Mouse (Mus musculus) frontal cortex, adult (tissue): ENCODE data around the gene Dera.

Experiments used
- ATAC-seq: cut with Nextera tagmentation; 2 replicates; pipeline ENCODE4 v1.9.2; 2017; ENCODE audit warnings: mild to moderate bottlenecking, moderate library complexity, mixed read lengths; ENCODE audit not compliant: low TSS enrichment

The Dera gene

DNA sequence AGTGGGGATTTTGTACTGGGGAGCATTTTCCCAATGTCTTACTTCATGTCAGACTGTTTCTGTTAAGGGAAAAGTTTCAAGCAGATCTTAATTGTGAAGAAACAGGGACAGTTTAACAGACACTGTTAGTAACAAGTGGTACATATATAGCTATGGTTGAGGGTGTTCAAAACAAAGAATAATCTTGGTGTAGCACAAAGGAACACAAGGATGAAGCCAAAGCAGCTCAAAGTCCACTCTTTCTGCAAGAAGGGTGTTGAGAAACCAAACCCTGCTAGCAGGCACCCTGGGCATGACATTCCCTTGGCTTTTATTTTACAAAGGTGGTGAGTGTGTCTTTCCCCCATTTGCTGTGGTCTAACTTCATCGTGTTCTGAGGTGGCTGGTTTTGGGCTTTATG, 3.5 kb downstream of the Dera start:
- ATAC-seq: no peak

DNA sequence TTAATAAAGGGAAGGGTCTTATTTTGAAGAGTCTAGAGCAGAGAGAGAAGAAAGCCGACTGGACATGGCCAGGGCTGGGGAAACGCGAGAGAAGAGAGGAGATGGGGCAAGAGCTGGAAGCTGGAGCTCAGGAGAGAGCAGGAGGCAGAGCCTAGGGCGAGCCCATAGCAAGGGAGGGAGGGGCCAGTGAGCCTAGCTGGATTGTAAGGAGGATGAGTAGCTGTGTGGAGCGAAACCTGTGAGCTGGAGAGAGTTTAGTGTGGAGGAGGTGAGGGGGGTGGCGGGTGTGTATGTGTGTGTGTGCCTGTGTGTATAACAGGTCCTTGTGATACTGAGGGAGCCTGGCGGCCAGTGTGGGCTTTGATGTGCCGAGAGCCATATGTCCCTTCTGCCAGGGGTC, 5.3 kb downstream of the Dera start:
- peak; percentile 73 for ATAC-seq

DNA sequence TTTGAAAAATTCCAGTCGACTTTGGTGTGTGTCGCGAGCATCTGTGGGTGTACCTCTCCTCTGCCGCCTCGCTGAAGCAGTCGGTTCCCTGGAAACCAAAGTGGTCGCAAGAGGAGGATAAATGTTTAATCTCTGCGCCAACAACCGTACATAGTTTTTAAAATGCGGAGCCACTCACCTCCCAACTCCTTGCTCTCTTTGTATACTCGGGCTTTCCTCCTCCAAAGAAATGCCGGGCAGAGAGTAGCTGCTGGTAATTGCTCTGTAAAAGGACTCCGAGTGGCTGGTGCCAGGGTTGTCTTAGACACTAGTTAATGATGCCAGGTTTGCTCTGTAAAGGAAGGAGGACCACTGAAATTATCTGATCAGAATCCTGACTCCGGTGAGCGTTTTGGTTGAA, 6.6 kb downstream of the Dera start:
- peak; percentile 44 for ATAC-seq

DNA sequence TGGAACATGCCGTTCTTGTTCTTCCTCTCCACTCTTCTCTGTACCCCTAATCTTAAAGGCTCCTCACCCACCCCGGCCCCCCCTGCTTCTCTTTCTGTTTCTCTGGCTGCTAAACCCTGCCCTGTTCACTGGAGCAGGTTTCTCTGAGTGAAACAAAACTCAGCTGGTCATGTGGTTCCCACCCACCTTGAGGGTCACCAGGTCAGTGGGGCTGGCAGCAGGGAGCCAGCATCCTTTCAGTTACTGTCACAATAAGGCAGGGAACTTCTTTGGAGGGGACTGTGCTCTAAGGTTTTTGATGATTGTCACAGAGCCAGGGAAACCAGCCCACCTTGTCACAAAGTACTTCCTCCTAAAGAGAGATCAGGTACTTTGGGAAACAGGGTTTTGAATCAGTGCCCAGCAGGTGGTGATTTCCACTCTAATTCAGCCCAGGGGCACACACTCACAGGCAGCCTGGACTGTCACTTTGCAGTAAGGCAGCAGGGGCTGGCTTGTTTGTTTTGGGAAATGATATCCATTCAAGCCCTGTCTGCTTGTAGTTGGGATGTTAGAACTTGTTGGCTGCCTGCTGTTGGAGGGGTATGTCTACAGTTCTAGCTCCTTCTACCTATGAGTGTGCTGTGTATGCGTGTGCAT, 10.3 kb downstream of the Dera start:
- no peak for ATAC-seq

DNA sequence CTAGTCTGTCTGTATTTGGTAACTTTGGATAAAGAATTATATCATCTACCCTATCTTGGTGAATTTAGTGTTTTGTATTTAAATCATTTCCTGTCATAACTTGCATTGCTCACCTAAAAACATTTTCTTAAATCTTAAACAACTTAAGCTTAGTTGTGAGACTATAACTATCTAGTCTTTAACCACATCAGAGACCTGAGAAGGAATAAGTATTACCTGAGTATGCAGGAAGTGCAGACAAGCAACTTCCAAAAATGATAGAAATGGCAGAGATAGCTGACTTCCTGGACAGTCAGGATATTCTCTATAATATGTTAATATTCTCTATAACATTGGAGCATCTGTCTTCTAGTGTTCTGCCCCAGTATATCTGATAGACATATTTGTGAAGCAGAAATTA, 11.8 kb downstream of the Dera start:
- no peak for ATAC-seq

DNA sequence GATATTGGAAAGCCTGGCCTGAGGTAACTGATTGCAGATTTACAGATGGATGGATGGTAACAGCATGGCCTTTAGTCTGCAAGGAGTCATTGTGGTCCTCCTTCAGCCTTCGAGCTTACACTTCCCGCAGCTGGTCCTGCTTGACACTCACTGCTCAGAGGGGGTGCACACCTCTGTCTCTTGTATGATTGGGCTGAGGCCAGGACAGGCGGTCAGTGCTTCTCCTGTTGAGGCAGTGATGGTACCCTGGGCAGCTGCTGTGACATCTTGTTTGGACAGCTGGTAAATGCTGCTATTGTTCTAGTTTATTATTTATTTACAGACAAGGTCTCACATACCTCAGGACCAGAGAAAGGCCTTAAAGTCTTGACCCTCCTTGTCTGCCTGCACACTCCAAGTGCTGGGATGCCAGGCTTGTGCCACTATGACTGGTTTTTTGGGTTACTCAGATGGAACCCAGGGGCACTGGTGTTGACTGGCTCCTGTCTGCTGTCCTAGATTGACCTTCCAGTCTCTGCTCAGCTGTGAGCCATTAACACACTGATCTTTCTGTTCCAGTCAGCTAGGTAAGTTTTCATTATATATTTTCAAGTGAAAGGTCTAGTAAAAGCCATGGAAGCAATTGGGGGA, 17.4 kb downstream of the Dera start:
- no peak for ATAC-seq

DNA sequence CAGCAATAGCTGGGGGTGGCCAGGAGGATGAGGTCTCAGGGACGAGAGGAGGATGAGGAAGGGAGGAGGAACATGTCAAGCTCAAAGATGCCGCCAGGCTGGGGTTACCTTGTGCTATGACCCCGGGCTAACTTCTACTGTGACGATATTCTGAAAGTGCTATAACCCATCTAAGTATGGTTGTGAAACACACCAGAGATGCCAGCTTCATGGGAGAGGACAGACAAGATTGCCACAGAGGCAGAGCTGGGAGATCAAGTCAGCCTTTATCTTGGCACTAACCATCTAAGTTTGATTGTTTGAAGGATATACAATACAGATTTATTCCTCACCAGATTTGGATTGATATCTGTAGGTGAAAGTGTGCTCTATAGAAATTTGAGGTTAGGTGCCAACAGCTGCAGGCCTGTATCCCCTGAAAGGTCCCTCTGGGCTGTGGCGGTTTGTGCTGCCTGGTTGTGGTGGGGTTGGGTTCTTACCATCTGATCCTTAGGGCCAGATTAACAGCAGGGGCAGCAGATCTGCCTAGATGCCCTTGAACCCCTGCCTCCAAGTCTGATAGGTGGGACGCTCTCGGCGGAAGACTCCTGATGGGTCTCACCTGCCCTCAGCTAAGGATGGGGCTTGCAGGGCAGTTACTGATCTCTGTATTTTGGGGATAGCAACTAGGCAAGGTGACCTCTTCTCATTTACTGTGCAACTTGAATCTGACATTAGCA, 18.7 kb downstream of the Dera start:
- ATAC-seq: no peak

DNA sequence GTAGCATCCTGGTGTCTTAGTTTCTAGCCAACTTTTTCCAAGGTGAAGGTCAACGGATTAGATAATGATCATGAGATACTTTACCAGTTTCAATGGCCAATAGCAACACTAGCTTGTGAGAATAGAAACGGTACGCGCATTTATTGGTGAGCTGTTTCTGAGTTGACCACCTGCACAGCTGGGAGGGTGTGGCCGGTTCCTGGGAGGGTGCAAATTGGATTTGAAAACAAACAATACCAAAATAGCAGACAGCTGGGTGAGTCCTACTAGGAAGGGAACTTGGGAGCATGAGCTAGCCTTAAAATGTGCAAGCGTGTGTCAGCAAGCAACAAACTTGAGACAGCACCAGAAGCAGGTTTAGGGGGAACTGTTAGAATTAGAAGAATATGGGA, 19.3 kb downstream of the Dera start:
- ATAC-seq: no peak

DNA sequence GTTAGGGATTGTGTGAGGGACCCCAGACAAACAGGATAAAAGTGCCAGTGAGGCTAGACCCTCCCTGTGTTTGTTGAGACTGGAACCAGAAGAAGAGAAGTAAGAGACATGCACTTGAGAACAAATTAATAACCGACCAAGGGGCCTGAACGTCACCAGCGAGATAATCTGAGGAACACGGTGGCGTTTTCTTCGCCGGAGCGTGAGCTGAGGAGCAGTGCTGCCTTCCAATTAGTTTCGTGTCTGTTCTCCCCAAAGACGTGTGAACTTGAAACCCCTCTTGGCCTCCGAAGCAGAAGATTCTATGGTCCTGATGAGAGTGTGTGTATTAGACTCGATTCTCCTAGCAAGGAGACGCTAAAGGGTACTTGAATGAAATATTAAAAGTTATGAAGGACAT, 19.8 kb downstream of the Dera start:
- ATAC-seq: no peak

DNA sequence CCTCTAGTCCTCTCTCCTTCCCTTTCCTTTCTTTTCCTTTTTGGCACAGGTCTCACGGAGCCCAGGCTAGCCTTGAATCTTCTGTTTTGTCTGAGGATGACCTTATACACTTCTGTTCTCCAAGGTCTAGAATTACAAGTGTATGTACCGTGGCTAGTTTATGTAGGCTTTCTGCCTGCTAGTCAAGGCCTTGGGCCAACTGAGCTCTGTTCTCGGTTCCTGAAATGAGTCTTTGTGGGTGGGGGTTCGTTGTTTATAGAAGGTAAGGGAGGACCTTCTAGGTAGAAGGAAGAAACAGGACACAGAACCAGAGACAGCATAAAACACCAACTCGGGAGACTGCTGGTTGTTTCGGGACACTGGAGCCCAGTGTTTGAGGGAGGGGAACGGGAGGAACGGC, 20.8 kb downstream of the Dera start:
- no peak for ATAC-seq

DNA sequence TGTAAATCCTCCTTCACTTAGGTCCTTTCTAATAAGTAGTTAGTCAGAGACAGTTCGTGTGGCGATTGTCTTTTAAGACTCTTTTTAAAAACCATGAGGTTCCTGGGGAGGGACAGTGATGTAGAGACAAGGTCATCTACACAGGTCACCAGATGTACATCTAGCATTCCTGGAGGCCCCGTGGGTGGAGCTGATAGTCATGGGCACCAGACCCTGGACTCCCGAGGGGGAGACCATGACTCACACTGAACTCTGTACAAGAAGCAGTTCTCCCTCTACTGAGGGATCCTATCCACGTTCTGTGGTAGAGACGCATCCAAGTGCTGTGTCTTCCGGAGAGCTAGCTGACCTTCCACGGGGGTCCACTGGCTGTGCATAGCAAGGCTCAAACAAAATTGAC, 22.6 kb downstream of the Dera start:
- no peak for ATAC-seq

DNA sequence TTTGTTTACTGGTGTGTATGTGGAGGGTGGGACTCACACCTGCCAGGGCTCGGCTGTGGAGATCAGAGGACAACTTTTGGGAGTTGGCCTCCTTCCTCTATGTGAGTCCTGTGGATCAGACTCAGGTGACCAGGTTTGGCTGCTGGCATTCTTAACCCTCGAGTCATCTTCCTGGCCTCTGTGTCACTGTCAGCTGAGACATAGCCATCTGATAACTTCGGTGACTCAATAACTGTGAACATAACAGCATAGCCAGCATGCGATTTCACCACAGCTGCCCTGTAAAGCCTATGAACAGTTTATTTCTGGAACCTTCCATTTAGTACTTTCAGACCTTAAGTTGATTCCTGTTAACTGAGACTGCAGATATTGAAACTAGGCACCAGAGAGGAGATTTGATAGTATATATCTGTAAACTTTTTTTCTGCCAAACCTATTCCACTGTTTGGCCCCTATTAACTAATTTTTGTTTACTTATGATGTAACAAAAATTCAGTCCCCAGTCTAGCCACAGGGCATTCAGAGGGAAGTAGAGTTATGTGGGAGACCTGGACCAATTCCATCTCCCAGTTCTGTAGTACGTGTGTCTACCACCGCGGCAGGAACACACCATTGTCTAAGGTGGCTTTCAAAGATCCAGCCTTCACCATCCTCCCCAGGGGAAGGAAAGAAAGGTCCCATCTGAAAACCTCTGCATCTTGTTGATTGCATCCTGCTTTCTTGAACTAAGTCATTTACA, 29.7 kb downstream of the Dera start:
- no peak for ATAC-seq

DNA sequence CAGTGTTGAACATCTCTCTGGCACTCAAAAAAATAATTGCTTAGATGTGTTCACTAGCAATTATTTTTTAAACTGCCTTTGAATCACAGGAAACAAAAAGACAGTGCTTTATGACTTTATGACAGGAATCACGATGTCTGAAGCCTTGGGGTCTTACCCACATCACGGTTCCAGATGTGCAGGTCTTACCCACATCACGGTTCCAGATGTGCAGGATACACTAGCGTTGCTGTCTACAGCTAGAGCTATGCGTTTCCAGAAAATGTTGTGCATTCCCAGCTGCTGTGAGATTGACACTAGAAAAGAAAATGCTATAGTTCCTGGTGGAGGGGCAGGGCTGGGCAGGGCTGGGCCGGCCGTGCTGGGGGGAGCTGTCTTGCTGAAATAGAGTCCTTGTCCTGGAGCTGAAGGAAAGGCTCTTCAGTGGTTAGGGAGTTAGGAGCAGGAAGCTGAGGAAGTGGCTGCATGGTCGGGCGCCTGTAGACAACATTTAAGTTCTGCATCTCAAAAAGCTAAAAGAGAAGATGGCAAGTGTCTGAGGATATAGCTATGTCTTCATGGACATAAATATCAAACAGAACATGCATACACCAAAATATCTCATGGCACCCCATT, 34.7 kb downstream of the Dera start:
- no peak for ATAC-seq

DNA sequence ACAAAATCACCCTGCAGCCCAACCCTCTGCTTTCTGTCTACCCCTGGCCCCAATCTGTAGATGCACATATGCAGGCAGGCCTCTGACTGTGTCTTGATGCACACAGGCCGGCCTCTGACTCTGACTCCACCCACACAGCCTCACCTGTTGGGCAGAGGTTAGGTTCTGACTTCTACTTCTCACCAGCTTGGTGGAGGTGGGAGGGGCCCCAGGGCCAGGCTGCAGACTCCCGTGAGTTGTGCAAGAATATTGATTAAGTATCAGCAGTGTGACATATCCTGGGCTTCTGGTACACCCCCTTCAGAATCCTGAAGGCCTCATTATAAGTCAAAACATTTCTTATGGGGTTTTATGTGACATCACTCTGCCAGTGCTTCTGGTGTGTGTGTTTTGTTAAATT, 35.3 kb downstream of the Dera start:
- ATAC-seq: no peak

DNA sequence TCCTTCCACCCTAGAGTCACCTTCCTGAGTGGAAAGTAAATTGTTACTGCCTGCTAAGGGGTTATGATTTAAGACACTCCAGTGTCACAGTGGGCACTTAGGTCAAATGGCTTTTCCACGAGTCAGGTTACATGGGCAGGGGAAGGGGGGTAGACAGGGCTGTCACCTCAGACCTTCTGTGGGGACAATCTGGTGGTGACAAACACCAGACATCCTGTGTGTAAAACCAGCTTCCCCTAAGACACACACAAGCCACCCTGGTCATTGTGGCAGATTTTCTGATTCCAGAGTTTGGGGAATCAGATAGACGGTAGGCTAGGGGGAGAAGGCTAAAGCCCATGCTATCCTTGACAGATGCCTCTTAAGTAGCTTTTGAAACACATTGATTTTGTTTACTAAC, 41.1 kb downstream of the Dera start:
- ATAC-seq: no peak

DNA sequence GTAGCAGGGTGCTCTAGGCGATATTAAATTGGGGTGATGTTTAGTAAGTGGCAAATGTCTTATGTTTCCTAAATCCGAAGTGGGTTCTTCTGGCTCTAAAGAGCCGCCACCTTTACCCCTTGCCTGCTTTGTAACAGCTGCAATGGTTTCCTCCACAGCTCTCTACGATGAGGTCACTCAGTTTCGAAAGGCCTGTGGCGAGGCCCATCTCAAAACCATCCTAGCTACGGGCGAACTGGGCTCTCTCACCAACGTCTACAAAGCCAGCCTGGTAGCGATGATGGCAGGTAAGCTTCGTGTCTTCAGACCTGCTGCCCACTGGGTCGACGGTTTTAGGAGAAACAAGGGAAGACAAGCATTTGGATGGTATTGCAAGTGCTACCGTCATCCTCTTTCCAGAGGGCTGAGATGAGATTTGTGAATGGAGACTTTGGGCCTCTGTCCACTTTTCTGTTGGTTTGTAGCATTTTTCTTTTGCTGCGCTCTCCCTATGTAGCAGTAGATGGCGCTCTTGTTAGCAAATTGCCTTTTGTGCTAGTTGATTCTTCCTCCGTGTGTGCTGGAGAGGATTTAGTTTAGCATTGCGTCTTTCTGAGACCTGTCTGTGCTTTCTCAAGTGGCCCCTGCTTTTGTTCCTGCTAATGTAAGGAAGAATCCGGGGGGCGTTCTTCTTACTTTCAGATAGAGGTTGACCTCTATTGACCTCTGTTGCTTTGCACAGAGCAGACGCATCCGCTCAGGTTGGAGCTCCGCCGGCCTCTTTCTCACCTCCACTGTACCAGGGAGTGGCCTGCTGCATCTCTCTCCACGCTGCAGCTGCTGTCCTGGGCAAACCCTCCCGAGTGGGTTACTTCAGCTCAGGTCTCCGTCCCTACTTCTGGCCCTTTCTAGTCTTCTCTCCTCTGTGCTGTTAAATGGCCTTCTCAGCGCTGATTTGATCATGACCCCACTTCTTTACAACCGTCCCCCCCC, 42.5 kb downstream of the Dera start:
- peak; percentile 95 for ATAC-seq

DNA sequence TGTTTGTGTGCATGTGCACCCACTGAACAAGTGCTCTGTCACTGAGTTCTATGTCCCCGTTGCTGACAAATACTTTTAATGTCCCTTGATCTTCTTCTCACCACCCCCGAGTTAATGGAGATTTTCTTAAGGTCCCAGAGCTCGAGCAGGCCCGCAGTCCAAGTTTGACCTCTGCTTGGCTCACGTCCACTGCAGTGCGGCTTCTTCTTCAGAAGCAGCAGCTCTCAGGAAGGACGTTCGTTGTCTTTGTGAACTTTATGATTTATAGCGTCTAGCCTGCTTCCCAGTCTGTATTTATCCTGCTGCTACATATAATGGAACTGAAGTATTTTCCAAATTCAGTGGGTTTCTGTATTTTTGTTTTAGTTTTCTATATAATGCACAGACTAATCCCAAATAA, 44.9 kb downstream of the Dera start:
- ATAC-seq: no peak

DNA sequence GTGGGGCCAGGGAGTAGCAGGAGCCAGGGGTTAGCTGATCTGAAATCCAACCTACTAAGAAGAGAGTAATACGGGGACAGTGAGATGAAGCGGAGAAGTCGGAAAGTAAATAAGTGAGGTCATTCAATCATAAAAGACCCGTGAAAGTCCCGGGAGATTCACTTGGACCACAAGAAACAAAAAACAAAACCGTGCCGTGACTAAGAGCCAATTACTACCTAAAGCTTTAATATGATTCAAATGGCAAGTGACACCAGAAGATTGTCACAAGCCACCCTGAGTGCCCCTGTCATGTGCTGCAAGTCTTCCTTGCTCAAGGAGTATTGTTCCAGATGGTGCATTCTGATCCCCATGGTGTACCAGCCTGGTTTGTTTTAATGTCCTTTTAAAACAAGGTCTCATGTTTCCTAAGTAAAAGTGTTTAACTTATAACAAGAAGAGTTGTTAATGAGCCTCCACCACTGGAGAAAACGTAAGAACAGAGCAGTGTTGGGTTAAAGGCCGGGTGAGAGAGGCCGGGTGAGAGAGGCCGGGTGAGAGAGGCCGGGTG, 49.2 kb downstream of the Dera start:
- no peak for ATAC-seq

DNA sequence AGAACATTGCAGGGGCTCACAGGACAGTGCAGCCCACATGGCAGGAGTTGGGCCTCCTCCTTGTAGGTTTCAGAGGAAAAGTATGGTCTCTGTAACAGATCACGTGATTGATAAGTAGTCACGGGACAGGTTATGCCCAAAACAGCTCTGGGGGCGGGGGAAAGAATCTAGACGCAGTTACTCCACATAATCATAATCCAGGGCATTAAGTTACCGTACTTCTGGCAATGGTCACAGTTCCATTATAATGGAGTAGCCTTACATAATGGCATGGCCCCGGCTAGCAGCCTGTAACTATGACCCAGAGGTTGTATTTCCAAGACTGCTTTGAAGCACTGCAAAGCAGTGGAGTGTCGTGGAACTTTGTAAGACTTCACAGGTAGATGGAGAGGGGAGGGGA, 49.8 kb downstream of the Dera start:
- ATAC-seq: no peak

DNA sequence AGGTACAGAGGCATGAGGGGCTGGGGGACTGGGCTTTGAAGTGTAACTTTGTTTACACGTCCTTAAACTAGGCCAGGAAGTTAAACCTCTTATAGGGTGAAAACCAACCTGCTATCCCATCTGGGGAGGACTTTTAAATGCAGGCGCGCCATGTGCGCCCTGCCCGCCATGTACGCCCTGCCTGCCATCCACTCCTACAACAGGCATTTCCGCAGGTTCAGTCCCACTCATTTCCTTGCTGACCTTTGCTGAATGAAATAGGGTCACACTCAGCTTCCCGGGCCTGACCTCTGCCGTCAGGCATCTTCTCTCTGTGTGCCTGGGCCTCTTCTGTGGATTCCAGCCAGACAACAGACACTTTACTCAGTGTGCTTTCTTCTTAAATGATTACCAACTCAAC, 50.3 kb downstream of the Dera start:
- ATAC-seq: no peak

DNA sequence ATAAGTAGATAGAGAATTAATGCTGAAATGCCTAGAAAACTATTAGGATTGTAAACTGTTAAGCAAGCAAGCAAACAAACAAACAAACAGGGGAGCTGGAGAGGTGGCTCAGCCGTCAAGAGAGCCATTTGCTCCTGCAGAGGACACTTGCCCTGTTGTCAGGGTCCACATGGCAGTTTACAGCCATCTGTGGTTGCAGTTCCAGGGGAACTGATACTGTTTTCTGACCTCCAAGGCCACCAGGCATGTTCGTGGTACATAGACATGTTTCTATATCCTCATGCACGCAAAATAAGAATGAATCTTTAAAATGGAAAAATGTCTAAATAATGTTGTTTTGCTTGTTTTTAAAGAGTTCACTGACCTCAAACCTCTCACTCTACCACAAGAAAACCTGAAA, 52.0 kb downstream of the Dera start:
- ATAC-seq: no peak
